Mouse (Mus musculus) lung, embryonic 15.5 days (tissue): ENCODE results near the gene Slc25a28. TPM values are rescaled to one million over a fixed set of nuclear protein-coding genes. Genes with fewer than 3 reads are reported as not detected.

Experiments
- ATAC-seq: fragments of 200-750 bp; cut with Nextera tagmentation; 2 replicates; pipeline ENCODE4 v1.8.0; 2017; ENCODE audit warnings: moderate number of reproducible peaks, borderline replicate concordance; ENCODE audit not compliant: low FRiP score, low TSS enrichment; ENCODE audit errors: extremely low read depth
- H3K27ac ChIP-seq: fragments of 300-500 bp; sonication (generic); 2 replicates; pipeline ENCODE4 v1.5.1; 2015; ENCODE audit warnings: moderate library complexity, mild to moderate bottlenecking, inconsistent platforms
- H3K27me3 ChIP-seq: fragments of 300-500 bp; sonication (generic); 2 replicates; pipeline ENCODE4 v1.6.1; 2015; ENCODE audit warnings: inconsistent platforms
- H3K36me3 ChIP-seq: fragments of 300-500 bp; sonication (generic); 2 replicates; pipeline ENCODE4 v1.6.1; 2015; ENCODE audit warnings: inconsistent platforms
- H3K4me1 ChIP-seq: fragments of 300-500 bp; sonication (generic); 2 replicates; pipeline ENCODE4 v1.6.1; 2015; ENCODE audit warnings: inconsistent platforms
- H3K4me2 ChIP-seq: fragments of 300-500 bp; sonication (generic); 2 replicates; pipeline ENCODE4 v1.6.1; 2015; ENCODE audit warnings: inconsistent platforms, mild to moderate bottlenecking, moderate library complexity
- H3K4me3 ChIP-seq: fragments of 300-500 bp; sonication (generic); 2 replicates; pipeline ENCODE4 v1.5.1; 2015; ENCODE audit warnings: mild to moderate bottlenecking, inconsistent platforms
- H3K9ac ChIP-seq: fragments of 300-500 bp; sonication (generic); 2 replicates; pipeline ENCODE4 v1.6.1; 2015; ENCODE audit warnings: inconsistent platforms
- H3K9me3 ChIP-seq: fragments of 300-500 bp; sonication (generic); 2 replicates; pipeline ENCODE4 v1.6.1; 2016; ENCODE audit warnings: inconsistent platforms
- WGBS: fragments of 180-500 bp; shearing (Covaris S2); methylation state at CpG from one replicate; pipeline ENCODE4 v1.1.7; 2015; 5-methylcytosine and 5-hydroxymethylcytosine counted together
- polyA plus RNA-seq: library from polyadenylated mRNA; unstranded; fragments of >200 nt; fragmentation: Nextera tagmentation; extraction: Ambion mirVana; gene quantifications from 2 replicates; pipeline ENCODE4 v1.2.1, GENCODE M21; 2015

The Slc25a28 gene
- polyA plus RNA-seq, 1 experiment from 2014 or later: 12.9 TPM

GRCm38 (mm10) chr19:43699763-43700155 lies 25.1 kb upstream of the Slc25a28 start:
- no peaks in the 10 kb centered on the region for H3K9me3 ChIP-seq
- no peak overlapping the region for H3K4me3 ChIP-seq
- no peaks in the 10 kb centered on the region for H3K27me3 ChIP-seq
- H3K9ac ChIP-seq: no peak overlapping the region
- H3K27ac ChIP-seq: no peak overlapping the region
- peaks cover 18% of the 10 kb centered on the region for H3K36me3 ChIP-seq
- H3K4me2 ChIP-seq: no peak overlapping the region
- WGBS: 77% methylated on average over 6 of the region's 6 CpGs
- ATAC-seq: no peak
- H3K4me1 ChIP-seq: no peaks in the 10 kb centered on the region

GRCm38 (mm10) chr19:43699021-43699762 lies 24.5 kb upstream of the Slc25a28 start:
- 63% methylated on average over 11 of the region's 11 CpGs for WGBS

DNA sequence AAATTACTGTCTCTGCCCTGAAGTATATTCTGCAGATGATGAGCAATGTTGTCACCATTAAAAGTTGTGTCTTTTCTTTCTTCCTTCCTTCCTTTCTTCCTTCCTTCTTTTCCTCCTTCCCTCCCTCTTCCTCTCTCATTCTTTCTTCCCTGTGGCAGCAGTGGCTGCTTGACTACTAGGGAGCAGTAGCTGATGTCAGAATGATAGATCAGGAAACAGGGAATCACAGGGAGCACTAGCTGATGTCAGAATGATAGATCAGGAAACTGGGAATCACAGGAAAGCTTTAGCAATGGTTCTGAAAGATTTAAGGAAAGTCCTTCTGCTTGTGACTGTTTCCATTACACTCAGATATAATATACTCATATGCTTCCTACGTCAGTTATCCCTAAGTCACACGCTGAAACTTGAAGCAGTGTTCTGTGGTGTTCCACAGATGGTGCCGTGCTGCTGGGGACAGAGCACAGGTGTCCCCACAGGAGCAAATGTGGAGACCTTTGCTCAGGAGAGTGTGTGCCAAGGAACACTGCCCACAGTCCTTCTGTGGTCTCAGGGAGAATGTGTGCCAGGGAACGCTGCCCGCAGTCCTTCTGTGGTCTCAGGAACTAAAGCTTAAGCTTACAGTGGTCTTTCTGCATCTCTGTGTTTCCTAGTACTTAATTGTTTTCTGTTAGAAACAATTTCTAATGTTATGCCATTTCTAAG lies 23.1 kb upstream of the Slc25a28 start:
- H3K27me3 ChIP-seq: no peaks in the 10 kb centered on the region
- no peak overlapping the region for H3K4me2 ChIP-seq
- H3K4me1 ChIP-seq: no peaks in the 10 kb centered on the region
- no peak overlapping the region for H3K4me3 ChIP-seq
- 94% methylated on average over 5 of the region's 5 CpGs for WGBS
- no peaks in the 10 kb centered on the region for H3K9me3 ChIP-seq
- ATAC-seq: no peak
- H3K36me3 ChIP-seq: peaks cover 13% of the 10 kb centered on the region
- H3K9ac ChIP-seq: no peak overlapping the region
- H3K27ac ChIP-seq: no peak overlapping the region

More at GRCm38 (mm10) chr19:43699021-43699762, 24.5 kb upstream of the Slc25a28 start:
- no peak for ATAC-seq
- Histone ChIP-seq H3K9me3 (no peaks in the 10 kb centered on the region), H3K4me2 (no peak overlapping the region), H3K27me3 (no peaks in the 10 kb centered on the region), H3K9ac (no peak overlapping the region), H3K27ac (no peak overlapping the region), H3K4me3 (no peak overlapping the region), H3K36me3 (peaks cover 17% of the 10 kb centered on the region), H3K4me1 (no peaks in the 10 kb centered on the region)

DNA sequence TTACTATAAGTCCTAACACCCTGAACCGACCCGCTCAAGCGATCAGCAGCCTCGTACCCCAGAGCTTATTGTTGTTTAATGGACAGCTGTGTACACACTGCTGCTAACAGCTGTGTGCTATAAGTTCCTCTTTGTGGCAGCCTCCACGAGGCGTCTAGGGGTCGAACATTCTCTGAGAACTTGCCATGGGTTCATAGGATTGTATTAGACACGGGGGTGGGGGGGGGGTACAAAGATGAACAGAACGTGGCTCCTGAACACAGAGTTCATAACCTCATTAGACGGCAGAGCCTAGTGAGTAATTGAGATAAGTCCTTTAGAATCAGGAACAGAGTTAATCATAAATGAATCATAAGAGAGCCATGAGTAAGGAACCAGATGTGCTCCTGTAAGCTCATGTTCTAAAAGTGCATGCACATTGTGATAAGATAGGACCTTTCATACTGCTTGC lies 20.9 kb upstream of the Slc25a28 start:
- Histone ChIP-seq H3K4me2 (no peak overlapping the region), H3K36me3 (peaks cover 7% of the 10 kb centered on the region), H3K27me3 (no peaks in the 10 kb centered on the region), H3K4me3 (no peak overlapping the region), H3K4me1 (no peaks in the 10 kb centered on the region), H3K9ac (no peak overlapping the region), H3K27ac (no peak overlapping the region), H3K9me3 (no peaks in the 10 kb centered on the region)
- WGBS: 58% methylated on average over 10 of the region's 10 CpGs
- no peak for ATAC-seq

DNA sequence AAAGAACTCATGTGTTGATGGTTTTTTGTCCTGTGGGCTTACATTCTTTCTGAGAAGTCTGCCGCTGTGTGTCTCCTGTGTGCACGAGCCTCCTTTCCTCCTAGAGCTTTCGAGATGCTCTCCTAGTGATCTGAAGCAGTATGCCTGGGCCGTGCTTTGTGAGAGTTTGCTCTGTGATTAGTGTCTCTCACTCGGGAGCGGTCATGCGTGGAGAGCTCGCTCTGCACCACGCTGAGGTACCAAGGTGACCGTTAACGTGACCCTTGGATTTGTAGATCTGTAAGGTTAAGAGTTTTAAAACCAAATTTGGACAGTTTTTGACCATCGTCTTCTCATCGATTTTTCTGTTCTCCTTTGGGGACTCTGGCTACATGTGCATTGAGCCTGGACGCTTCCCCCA lies 18.1 kb upstream of the Slc25a28 start:
- ATAC-seq: no peak
- Histone ChIP-seq H3K27me3 (no peaks in the 10 kb centered on the region), H3K27ac (no peak overlapping the region), H3K4me2 (no peak overlapping the region), H3K36me3 (no peaks in the 10 kb centered on the region), H3K9ac (no peak overlapping the region), H3K4me1 (no peaks in the 10 kb centered on the region), H3K9me3 (no peaks in the 10 kb centered on the region), H3K4me3 (no peak overlapping the region)
- WGBS: 88% methylated on average over 14 of the region's 14 CpGs

DNA sequence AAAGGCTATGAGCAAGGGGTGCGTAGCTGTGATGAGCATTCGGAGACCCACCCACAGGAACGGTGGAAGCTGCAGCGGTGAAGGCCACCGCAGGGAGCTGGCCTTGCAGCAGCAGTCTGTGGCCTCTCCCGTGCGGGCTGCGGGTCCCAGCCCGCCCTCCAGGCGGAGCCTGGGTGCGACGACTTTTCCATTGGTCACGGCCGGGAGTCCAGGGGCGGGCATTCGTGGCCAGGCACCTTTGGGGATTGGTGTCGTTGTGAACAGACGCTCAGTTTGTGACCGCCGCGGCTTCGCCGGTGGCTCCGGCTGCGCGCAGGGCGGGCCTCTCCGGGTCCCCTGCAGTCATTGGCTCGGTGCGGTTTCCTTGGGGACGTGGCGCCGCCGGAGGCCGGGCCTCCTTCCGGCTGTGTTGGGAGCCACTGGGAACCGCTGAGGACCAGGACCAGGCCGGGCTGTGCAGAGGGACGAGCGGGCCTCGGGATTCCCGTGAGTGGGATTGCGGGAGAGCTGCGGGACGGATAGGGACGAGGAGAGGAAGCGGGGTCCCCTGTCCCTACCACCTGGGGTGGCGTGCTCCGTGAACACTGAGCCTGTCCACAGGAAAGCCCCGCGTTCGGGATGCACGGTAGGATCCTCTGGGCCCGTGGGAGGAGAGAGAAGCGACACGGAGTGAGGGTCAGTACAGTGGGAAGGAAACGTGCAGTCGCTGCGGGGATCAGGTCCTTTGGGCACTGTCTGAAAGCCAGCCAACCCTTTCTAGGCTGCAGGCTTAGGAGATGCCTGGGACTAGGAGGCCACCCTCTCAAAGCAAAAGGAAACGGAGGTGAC lies 15.0 kb upstream of the Slc25a28 start, which contains the start of gene Entpd7:
Entpd7 (plus strand) TSS at position 254 of the 828 bp plus-strand sequence.
- Histone ChIP-seq H3K4me3 (peak within 1 kb of the TSS; percentile 76), H3K9me3 (no peaks in the 10 kb centered on the region)
- under 1% methylated on average over 60 of the region's 60 CpGs for WGBS

DNA sequence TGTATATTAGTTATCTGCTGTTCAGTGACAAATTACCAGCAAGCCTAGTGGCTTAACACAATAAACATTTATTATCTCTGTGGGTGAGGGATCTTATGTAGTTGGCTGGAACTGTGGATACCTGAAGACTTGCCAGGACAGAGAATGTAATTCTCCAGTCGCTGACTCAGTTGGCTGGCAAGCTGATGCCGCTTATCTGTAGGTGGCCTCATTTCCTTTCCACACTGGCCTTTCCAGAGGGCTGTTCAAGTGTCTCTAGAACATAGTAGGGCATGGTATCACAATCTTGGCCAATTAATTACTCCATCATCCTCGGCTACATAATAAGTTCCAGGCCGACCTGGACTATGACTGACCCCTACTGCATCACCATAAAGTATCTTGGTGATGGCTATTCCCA lies 6.9 kb upstream of the Slc25a28 start:
- Histone ChIP-seq H3K4me3 (no peak overlapping the region), H3K9me3 (no peaks in the 10 kb centered on the region), H3K27ac (no peak overlapping the region), H3K4me2 (no peak overlapping the region), H3K27me3 (no peaks in the 10 kb centered on the region), H3K4me1 (0 out of 2 replicates have a peak, but pooled peaks cover 1% of the 10 kb centered on the region), H3K9ac (no peak overlapping the region), H3K36me3 (no peaks in the 10 kb centered on the region)
- WGBS: 77% methylated on average over 4 of the region's 4 CpGs
- ATAC-seq: no peak

More for the DNA sequence above, 15.0 kb upstream of the Slc25a28 start, which contains the start of gene Entpd7:
- Histone ChIP-seq H3K4me2 (peak within 1 kb of the TSS; percentile 85), H3K27ac (0 out of 2 replicates have a peak within 1 kb of the TSS, but pooled peaks have one; percentile 11), H3K9ac (peak within 1 kb of the TSS; percentile 73), H3K36me3 (no peaks in the 10 kb centered on the region), H3K27me3 (no peaks in the 10 kb centered on the region), H3K4me1 (no peaks in the 10 kb centered on the region)
- peak; percentile 100 for ATAC-seq

DNA sequence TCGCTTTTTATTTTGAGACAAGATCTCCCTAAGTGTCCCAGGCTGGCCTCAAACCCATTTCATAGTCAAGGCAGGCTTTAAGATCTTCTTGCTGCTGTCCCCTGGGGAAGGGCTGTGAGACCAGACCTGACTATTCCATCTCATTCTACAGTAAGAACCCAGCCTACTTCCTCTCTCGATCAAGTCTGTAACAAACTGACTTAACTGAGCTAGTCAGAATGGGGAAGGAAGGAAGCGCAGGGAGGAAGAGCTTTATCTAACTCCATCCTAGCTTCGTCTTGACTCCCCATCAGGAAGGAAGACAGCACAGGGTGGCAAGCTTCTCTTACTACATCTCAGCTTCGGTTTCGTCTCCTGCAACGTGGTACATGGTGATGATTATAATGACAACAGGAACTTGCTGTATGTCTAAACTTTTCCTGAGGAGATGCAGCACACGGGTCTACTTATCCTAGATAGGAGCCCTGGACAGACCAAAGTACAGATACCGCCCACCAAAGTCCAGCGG lies 4.8 kb upstream of the Slc25a28 start:
- H3K9me3 ChIP-seq: no peaks in the 10 kb centered on the region
- 68% methylated on average over 10 of the region's 10 CpGs for WGBS

DNA sequence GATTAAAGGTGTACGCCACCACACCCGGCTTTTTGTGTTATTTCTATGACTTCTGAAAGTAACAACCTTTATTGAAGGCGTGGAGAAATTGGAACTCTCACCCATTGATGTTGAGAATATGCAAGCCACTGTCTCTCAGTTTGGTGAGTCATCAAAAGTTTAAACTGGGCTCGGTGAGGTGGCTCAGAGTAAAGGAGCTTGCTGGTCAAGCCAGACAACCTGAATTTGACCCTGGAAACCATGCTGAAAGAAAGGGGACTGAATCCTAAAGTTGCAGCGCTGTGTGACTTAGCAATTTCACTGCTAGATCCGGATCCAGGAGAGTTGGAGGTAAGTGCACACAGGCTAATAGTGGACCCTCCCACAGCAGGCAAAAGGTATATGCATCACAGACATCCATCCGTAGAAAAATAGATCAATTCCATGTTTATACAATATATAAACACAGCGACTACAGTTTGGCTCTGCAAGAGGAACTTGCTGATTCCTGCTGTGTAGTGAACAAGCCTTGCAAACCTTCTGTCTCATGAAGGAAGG lies 3.9 kb upstream of the Slc25a28 start:
- Histone ChIP-seq H3K4me2 (no peak overlapping the region), H3K9me3 (no peaks in the 10 kb centered on the region), H3K36me3 (no peaks in the 10 kb centered on the region), H3K4me3 (no peak overlapping the region), H3K27ac (no peak overlapping the region), H3K27me3 (no peaks in the 10 kb centered on the region), H3K9ac (no peak overlapping the region), H3K4me1 (peaks cover 11% of the 10 kb centered on the region)
- ATAC-seq: no peak
- 59% methylated on average over 8 of the region's 8 CpGs for WGBS

More for the DNA sequence above, 4.8 kb upstream of the Slc25a28 start:
- H3K4me1 ChIP-seq: 0 out of 2 replicates have a peak, but pooled peaks cover 10% of the 10 kb centered on the region
- H3K4me2 ChIP-seq: no peak overlapping the region
- ATAC-seq: no peak
- no peaks in the 10 kb centered on the region for H3K36me3 ChIP-seq
- H3K4me3 ChIP-seq: no peak overlapping the region
- no peak overlapping the region for H3K27ac ChIP-seq
- H3K27me3 ChIP-seq: no peaks in the 10 kb centered on the region
- no peak overlapping the region for H3K9ac ChIP-seq

GRCm38 (mm10) chr19:43675525-43676400 lies 1.1 kb upstream of the Slc25a28 start:
- peak overlapping the region; percentile 92 for H3K4me2 ChIP-seq
- peak overlapping the region; percentile 99 for H3K27ac ChIP-seq
- H3K9me3 ChIP-seq: no peaks in the 10 kb centered on the region
- H3K27me3 ChIP-seq: no peaks in the 10 kb centered on the region
- peaks cover 23% of the 10 kb centered on the region for H3K4me1 ChIP-seq
- no peak for ATAC-seq
- H3K9ac ChIP-seq: peak overlapping the region; percentile 59
- WGBS: 1% methylated on average over 43 of the region's 43 CpGs
- peak overlapping the region; percentile 93 for H3K4me3 ChIP-seq
- H3K36me3 ChIP-seq: no peaks in the 10 kb centered on the region
